Mouse (Mus musculus) brown adipose tissue, adult 24 weeks (tissue): ENCODE results near the gene Vstm4. TPM values are rescaled to one million over a fixed set of nuclear protein-coding genes. Genes with fewer than 3 reads are reported as not detected.

Source experiments
- H3K27ac ChIP-seq: fragments of 200-500 bp; replicated peaks from 2 replicates; pipeline ENCODE4 v1.5.1; 2012; ENCODE audit warnings: low read depth, mild to moderate bottlenecking, low read length
- H3K4me1 ChIP-seq: fragments of 200-500 bp; 2 replicates; pipeline ENCODE4 v1.6.1; 2012; ENCODE audit warnings: low read length, mixed read lengths; ENCODE audit not compliant: control insufficient read depth, insufficient read depth, insufficient read length
- H3K4me3 ChIP-seq: fragments of 200-500 bp; 2 replicates; pipeline ENCODE4 v1.5.1; 2012; ENCODE audit warnings: low read depth, mild to moderate bottlenecking, low read length, moderate library complexity; ENCODE audit not compliant: insufficient read depth
- polyA plus RNA-seq: library from polyadenylated mRNA; stranded (reverse); fragments of >200 nt; gene quantifications from 2 replicates; pipeline ENCODE4 v1.2.4, GENCODE M21; 2012; ENCODE audit not compliant: missing spikeins, insufficient read depth, insufficient read length

The Vstm4 gene
- polyA plus RNA-seq, 1 experiment, result 2.4 TPM

DNA sequence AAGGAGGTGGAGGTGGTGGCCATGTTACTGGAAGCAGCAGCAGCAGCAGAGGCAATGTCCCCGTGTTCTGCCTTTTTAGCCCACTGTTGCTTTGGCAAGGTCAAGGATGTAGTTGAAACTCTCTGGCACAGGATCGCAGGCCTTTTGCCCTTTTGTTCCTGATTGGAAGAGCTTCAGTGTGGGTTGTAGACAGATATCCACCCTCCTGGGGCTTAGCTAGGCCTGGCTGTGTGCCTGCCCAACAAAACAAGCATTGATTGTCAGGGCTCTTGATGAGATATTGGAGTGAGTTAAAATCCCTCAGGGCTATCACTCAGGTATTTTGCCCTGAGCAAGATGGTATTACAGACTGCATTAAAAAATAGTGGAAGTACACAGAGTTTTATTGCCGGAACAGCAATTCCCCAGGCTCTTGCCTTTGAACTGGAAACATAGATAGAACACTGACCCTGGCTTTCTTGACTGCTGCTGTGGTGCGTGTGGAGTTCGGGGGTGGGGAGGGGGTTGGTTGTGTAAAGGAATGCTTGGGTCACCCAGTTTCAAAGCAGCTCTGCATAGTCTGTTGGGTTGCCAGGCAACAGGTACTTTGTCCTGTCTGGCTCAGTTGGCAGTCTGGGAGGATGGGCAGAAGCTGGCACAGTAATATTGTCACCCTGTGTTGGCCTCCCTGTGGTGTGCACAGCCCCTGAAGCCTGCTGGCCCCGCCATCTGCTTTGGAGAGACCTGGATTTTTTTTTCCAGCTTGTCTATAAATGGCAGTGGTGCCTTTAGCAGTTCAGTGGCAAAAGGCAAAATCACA lies 32.5 kb downstream of the Vstm4 start:
- H3K27ac ChIP-seq, result no peak overlapping the region
- peaks cover 5% of the 10 kb centered on the region; the same call in 1 of the 2 replicates for H3K4me1 ChIP-seq
- no peak overlapping the region for H3K4me3 ChIP-seq

DNA sequence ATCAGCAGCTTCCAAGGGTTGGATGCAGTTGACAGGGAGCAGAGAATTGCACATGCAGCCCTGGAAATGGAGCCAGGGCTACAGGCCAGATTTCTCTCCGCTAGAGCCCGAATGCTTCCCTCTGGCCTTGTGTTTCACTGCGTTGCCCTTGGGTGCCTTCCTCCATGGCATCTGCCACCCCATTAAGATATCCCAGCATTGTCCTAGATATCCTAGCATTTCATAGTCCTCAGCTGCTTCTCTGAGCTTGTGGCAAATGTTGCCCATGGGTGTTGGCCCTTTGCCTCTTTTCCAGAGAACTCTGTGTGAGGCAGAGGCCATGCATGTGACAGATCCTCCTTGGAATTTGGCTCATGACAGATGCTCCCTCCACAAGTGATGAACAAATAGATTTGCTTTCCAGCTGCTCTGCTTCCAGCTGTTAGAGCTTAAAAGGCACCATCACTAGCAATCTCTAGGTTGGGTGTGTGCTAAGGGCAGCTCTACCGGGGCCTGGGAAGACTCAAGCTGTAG lies 37.8 kb downstream of the Vstm4 start:
- Histone ChIP-seq H3K27ac (no peak overlapping the region), H3K4me3 (no peak overlapping the region), H3K4me1 (0 out of 2 replicates have a peak, but pooled peaks cover under 1% of the 10 kb centered on the region)

- Histone ChIP-seq H3K4me1 (no peaks in the 10 kb centered on the region), H3K4me3 (no peak overlapping the region), H3K27ac (no peak overlapping the region)
These were observed 38.3 kb downstream of the Vstm4 start for GRCm38 (mm10) chr14:32894878-32895277.

DNA sequence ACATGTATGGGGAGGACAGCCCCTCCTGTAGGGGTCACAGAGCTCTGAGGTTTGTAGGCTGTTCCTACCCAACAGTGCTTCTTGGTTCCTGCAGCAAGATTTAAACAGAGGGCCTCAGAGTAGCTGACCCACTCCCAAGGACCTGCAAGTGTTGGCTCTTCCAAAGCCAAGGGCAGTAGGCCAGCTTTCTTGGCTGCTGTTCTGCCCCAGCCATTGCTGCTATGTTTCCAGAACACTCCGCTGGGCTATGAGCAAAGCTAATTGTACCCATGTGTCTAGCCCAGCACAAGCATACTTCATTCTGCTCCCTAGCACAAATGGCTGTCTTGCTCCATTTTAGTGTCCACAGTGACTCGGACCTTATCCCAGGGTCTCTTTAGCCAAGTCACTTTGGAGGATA lies 40.3 kb downstream of the Vstm4 start:
- H3K27ac ChIP-seq, result 0 out of 2 replicates have a peak overlapping the region, but pooled peaks have one; percentile 7
- H3K4me1 ChIP-seq, result no peaks in the 10 kb centered on the region
- no peak overlapping the region for H3K4me3 ChIP-seq

GRCm38 (mm10) chr14:32903203-32903602 lies 46.6 kb downstream of the Vstm4 start:
- H3K27ac ChIP-seq, result no peak overlapping the region
- H3K4me3 ChIP-seq, result no peak overlapping the region
- H3K4me1 ChIP-seq, result no peaks in the 10 kb centered on the region

DNA sequence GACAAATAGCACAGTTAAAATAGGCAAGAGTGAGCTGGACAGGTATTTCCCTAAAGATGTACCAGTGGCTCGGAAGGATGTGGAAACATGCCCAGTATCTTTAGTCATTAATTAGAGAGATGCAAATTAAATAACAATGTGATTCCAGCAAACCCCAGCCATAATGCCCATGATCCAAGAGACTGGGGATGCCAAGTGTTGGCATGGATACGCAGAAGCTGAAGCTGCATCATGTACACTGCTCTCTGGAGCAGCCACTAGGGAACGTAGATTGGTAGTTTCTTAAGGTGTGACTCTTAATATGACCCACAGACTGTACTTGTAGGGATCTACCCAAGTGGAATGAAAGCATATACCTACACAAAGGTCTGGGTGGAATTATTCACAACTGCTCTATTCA lies 50.0 kb downstream of the Vstm4 start:
- H3K4me1 ChIP-seq, result no peaks in the 10 kb centered on the region
- H3K4me3 ChIP-seq, result no peak overlapping the region
- H3K27ac ChIP-seq, result no peak overlapping the region

- H3K4me1 ChIP-seq, result no peaks in the 10 kb centered on the region
- H3K4me3 ChIP-seq, result no peak overlapping the region
- no peak overlapping the region for H3K27ac ChIP-seq
These were observed 52.6 kb downstream of the Vstm4 start for GRCm38 (mm10) chr14:32909112-32909511.

GRCm38 (mm10) chr14:32911187-32911586 lies 54.6 kb downstream of the Vstm4 start:
- no peaks in the 10 kb centered on the region for H3K4me1 ChIP-seq
- no peak overlapping the region for H3K4me3 ChIP-seq
- no peak overlapping the region for H3K27ac ChIP-seq

DNA sequence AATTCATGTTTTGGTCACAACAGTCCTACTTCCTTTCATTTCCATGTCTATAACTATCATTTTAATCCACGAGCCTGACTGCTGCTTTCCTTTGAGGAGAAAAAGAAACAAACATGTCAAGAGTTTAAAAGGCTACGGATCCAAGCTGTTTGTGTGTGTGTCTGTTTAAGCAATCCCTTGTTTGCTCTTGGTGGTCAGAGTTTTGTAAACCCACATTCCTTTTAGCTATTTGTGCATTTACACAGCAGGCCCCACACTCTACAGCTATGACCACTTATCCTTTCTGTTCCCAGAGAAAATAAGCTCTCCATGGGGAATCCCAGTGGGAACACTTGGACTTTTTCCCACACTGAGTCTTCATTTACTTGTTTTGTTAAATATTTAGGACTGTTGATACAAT lies 58.8 kb downstream of the Vstm4 start:
- H3K4me3 ChIP-seq, result no peak overlapping the region
- H3K4me1 ChIP-seq, result no peaks in the 10 kb centered on the region
- H3K27ac ChIP-seq, result no peak overlapping the region

- Histone ChIP-seq H3K27ac (no peak overlapping the region), H3K4me3 (no peak overlapping the region), H3K4me1 (no peaks in the 10 kb centered on the region)
These were observed 61.4 kb downstream of the Vstm4 start for GRCm38 (mm10) chr14:32917919-32918318.

DNA sequence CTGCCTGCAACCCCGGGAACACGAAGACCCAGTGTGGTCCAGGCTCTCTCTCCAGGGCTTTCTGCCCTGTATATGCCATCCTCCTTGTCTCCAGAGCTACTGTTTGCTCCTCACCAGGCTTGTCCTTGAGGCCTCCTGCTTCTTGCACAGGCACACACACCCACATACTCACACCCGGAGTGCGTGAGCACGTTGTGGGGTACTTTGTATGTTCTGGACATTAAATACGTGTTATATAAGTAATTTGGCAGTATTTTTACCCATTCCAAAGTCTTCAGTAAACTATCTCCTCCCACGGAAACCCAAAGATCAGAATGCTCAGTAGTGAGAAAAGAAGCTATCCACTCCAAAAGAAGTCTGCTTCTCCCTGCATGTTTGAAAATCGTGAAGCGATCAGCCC lies 67.3 kb downstream of the Vstm4 start:
- Histone ChIP-seq H3K4me1 (no peaks in the 10 kb centered on the region), H3K27ac (no peak overlapping the region), H3K4me3 (no peak overlapping the region)

GRCm38 (mm10) chr14:32931709-32932108 lies 75.2 kb downstream of the Vstm4 start:
- Histone ChIP-seq H3K27ac (peak overlapping the region; percentile 65; the same call in 1 of the 2 replicates), H3K4me1 (no peaks in the 10 kb centered on the region), H3K4me3 (no peak overlapping the region)

DNA sequence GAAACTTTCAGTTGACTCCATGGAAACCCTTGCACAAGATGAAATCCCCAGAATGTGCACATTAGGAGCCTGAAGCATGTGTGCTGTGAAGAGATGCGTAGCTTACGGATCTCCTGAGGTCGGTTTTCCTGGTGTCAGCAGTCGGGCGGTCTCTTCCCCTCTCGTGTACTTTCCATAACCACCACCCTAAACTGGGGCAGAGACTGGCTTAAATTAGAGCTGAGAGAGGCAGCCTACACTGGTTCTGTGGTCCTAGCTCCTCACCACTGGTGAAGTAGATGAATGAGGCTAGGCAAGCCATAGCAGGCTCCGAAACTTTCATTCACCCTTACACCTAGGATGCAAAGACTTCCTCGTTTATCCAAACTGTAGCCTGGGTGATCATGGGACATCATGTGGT lies 75.7 kb downstream of the Vstm4 start:
- no peaks in the 10 kb centered on the region for H3K4me1 ChIP-seq
- no peak overlapping the region; the same call in 1 of the 2 replicates for H3K27ac ChIP-seq
- no peak overlapping the region for H3K4me3 ChIP-seq

GRCm38 (mm10) chr14:32934064-32934463 lies 77.5 kb downstream of the Vstm4 start:
- Histone ChIP-seq H3K4me1 (no peaks in the 10 kb centered on the region), H3K27ac (no peak overlapping the region), H3K4me3 (no peak overlapping the region)

DNA sequence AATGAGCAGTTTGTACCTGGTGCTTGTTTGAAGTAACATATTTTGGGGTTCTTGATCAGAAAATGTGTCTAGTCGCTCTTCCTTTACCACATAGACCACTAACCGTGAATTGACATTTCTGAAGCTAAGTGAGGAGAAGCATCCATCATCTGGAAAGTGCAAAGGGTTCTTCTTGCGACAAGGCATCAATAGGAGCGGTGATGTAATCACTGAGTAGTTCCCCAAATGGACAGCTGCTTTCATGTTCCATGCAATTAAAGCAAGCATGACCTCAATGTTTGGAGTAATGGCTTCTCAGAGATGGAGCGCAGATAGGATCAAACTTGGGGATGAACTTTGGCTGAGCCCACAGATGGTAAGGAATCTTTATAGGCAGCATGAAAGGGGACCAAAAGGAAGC lies 82.7 kb downstream of the Vstm4 start:
- H3K4me1 ChIP-seq, result no peaks in the 10 kb centered on the region
- H3K4me3 ChIP-seq, result no peak overlapping the region
- no peak overlapping the region for H3K27ac ChIP-seq

GRCm38 (mm10) chr14:32947512-32947911 lies 91.0 kb downstream of the Vstm4 start:
- no peaks in the 10 kb centered on the region for H3K4me1 ChIP-seq
- H3K4me3 ChIP-seq, result no peak overlapping the region
- H3K27ac ChIP-seq, result no peak overlapping the region
